Mouse (Mus musculus): ENCODE data around the gene Arfip1. TPM values are rescaled to one million over a fixed set of nuclear protein-coding genes. Genes with fewer than 3 reads are reported as not detected.

The Arfip1 gene
- total RNA-seq, 1 experiment from 2014 or later, result 68.6 TPM

DNA sequence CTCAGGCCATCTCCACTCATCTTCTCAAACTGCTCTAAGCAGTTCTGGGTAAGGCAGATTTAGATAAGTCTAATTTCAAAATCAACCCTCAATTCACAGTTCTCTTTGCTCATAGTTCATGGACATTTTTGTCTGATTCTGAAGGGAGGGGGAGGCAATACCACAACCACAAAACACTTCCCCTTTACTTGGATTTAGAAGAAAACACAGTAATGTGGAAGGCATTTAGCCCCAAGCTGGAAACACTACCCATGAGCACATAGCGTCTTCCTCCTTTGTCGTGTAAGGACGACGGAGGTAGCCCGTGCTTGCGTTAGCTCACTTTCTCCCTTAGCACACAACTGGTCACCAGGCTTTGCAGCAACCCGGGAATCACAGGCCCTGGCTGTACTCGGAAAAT lies 78.1 kb downstream of the Arfip1 start:
- ATAC-seq (replicated peaks; ENCODE audit: insufficient number of reproducible peaks, low FRiP score, low TSS enrichment, poor library complexity, severe bottlenecking), result peak; percentile 88

DNA sequence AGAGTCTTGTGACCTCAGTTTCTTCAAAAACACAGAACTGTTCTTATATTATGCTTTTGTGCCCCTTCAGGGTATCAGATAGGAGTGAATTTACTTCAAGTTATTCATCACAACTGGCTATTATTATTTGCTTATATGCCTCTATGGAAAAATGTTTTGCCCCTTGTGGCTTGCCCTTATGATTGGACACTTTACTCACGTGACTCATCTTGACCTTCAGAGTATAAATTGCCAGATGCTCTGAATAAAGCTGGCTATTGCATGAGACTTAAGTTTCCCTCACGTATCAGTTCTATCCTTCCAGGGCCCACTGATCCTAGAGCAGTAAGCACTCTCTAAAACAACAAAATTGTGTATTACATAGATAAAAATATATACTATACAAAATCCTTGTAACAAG lies 80.3 kb downstream of the Arfip1 start:
- no peak for ATAC-seq (replicated peaks; ENCODE audit: insufficient number of reproducible peaks, low FRiP score, low TSS enrichment, poor library complexity, severe bottlenecking)

DNA sequence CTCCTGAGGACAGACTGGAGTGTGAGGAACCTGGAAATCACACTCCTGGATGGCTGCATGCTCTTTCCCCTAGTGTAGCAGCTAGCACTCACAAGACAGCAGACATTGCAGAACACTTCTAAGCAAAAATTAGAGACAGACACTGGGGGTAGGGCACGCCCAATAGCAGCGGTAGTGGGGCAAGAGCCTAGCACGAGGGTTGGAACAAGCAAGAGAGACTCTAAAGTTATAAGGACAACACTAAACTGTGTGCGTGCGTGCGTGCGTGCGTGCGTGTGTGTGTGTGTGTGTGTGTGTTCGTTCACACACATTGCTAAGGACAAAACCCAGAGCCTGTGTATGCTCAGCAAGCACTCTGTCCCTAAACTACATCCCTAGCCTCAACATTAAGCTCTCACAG lies 81.9 kb downstream of the Arfip1 start:
- ATAC-seq (replicated peaks; ENCODE audit: insufficient number of reproducible peaks, low FRiP score, low TSS enrichment, poor library complexity, severe bottlenecking), result no peak

DNA sequence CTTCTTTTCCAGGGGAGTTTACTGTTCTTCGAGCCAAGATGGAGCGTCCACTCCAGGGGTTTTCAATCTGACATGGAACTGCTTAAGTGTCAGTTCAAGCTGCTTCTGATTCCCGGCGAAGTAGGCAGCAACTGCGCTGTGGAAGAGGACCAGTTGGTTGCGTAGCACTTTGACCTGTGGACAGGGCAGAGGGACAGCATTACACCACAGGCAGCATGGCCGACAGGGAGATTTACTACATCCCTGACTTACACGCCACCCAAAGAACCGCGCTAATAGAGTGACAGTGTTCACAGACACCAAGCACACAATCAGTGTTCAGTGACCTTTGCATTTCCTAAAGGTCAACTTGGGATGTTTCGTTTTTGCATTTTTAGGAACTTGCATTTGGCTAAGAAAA lies 84.7 kb downstream of the Arfip1 start:
- no peak for ATAC-seq (replicated peaks; ENCODE audit: insufficient number of reproducible peaks, low FRiP score, low TSS enrichment, poor library complexity, severe bottlenecking)

DNA sequence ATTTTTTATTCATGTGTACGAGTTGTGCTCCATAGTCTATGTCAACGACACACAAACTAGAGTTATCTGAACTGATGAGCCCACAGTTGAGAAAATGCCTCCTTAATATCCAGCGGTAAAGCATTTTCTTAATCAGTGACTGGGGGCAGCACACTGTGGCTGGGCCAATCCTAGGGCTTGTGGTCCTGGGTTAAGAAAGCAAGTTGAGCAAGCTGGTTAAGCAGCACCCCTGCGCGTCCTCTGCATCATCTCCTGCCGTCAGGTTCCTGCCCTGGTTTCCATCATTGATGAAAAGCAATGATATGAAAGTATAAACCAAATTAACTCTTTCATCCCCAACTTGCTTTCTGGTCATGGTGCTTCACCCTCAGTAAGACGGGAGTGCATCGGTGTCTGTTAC lies 89.8 kb downstream of the Arfip1 start:
- no peak for ATAC-seq (replicated peaks; ENCODE audit: insufficient number of reproducible peaks, low FRiP score, low TSS enrichment, poor library complexity, severe bottlenecking)

DNA sequence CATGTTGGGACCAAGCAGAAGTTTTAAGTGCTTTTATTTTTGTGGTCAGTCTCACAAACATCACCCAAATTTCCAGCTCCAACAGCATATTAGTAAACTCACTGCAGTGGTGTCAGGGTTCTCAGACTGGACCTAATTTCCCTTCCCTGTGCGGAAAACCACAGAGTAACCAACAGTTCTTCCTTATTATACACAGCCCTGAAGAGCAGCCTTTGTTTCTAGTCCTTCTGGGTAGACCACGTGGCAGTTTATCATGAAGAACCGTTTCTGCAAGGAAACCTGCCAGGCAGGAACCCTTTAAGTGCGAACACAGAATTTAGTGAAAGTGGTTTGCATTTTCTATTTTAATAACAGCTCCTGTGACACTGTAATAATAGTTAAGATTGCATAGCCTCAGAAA lies 90.3 kb downstream of the Arfip1 start:
- no peak for ATAC-seq (replicated peaks; ENCODE audit: insufficient number of reproducible peaks, low FRiP score, low TSS enrichment, poor library complexity, severe bottlenecking)

DNA sequence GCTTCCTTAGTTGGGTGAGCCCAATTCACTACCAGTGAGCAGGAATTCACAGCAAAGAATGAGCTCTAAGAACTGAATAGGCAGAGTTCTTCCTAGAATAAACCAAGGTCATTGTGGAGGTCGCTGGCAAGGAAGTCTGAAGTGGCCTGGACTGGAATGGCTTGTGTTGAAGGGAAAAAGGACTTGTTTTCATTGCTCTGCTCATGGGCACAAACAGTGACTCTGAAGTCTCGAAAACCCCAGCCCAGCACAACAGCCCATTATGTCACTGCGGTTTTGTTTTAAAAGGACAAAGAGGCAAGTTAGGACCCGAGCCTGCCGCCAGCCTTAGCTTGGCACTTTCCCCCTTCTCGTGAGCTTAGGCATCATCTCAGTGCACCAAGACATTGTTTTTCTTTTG lies 93.7 kb downstream of the Arfip1 start:
- no peak for ATAC-seq (replicated peaks; ENCODE audit: insufficient number of reproducible peaks, low FRiP score, low TSS enrichment, poor library complexity, severe bottlenecking)

DNA sequence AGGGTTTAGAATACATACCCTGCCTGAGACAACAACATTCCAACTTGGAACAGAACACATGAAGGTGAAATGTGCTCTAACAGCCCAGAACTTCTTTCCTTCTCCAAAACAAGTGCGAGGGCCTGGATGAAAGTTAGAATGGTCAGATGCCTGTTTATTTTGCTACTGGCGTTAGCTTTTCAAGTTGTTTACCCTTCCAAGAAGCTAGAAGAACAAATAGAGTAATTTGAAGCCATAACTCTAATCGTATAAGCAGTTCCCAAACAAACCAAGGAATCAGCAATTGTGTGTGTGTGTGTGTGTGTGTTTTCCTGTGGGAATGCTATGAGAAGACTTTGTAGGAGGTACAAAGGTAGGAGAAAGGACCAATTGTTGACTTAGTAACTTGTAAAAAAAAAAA lies 97.5 kb downstream of the Arfip1 start:
- no peak for ATAC-seq (replicated peaks; ENCODE audit: insufficient number of reproducible peaks, low FRiP score, low TSS enrichment, poor library complexity, severe bottlenecking)

DNA sequence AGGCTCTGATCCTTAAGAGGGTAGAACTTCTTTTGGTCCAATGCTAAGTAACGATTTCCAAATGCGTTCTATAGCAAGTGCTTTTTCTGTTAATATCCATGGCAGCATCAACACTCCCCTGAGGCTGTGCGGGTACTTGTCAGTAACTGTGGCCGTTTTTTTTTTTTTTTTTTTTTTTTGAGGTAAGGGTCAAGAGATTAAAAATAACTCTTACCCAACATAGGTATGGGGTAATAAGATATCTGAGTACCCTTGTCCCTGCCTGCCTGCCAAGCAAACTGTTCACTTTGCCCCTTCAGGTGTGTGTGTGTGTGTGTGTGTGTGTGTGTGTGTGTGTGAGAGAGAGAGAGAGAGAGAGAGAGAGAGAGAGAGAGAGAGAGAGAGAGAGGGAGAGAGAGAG lies 98.1 kb downstream of the Arfip1 start:
- ATAC-seq (replicated peaks; ENCODE audit: insufficient number of reproducible peaks, low FRiP score, low TSS enrichment, poor library complexity, severe bottlenecking), result no peak

DNA sequence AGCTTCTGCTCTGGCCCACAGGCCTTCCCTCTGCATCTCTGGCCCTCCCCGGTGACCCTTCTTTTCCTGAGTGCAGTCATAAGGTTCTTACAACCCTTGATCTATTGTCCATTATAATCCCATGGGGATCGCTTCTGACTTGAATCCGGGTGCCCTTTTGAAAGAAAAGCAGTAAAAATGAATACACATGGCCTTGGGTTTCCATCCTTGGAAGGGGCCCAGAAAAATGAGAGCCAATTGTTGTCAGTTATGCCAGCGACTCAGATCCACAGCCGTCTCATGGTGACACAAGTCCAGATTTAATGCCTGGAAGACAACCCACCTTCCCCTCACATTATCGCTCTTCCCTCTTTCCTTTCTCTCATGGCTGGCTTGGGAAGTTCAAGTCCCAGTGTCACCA lies 100.3 kb downstream of the Arfip1 start:
- no peak for ATAC-seq (replicated peaks; ENCODE audit: insufficient number of reproducible peaks, low FRiP score, low TSS enrichment, poor library complexity, severe bottlenecking)

DNA sequence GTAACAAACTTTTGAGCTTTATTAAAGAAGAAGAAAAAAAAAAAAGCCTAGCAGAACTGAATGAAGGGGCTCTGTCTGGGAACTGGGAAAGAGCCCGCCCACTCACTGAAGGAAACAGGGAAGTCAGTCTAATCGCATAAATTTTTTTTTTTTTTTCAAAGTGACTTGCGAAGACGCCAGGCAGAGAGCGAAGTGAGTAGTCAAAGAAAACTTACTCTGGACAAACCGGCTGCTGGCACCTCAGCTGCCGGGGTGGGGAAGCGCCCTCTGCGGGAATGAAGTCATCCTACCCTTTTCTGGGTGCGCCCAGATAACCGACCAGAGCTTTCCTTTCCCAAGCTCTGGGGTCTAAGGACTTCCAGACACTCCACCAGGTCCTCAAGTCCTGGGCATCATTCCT lies 101.3 kb downstream of the Arfip1 start:
- ATAC-seq (replicated peaks; ENCODE audit: insufficient number of reproducible peaks, low FRiP score, low TSS enrichment, poor library complexity, severe bottlenecking), result no peak

DNA sequence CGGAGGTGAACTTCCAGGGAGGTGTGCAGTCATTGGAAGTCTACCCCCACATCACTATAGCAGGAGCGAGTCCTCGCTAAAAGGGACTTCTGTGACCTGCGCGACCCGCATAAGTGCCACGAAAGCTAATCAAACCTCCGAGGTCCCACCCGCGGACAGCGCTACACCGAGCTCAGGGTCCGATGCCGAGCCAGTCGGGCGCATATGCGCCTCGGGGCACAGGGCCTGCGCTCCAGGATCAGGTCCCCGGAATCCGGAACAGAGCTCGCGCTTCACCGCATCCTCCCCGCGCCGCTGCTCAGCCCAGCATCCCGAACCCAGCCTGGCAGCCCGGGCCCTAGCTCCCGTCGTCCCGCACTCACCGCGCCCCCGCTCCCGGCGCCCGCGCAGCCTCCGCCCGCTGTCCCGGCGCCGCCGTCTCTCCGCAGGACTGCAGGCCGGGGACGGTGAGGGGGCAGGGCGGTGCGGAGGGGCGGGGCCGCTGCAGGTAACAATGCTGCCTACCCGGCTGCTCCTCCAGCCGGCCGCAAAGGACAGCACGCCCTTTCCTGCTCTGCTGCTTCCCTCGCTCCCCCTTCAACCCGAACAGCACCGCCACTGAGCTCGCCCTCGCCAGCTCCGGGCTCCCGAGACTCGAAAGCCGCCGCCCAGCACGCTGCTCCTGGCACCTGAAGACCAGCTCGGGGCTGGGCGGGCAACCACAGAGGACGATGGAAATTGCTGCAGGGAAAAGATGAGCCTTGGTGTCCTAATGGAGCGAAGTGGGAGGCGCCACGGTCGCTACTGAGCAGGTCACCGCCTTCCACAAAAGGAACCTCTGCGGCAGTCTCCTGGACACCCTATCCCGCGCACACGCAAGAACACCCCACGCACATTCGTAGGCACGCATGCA lies 102.2 kb downstream of the Arfip1 start, which contains the start of gene Fhdc1:
Fhdc1 (minus strand) TSS at position 424 of the 892 bp plus-strand sequence.
- peak; percentile 27; the same call in 1 of the 2 replicates for ATAC-seq (replicated peaks; ENCODE audit: insufficient number of reproducible peaks, low FRiP score, low TSS enrichment, poor library complexity, severe bottlenecking)

DNA sequence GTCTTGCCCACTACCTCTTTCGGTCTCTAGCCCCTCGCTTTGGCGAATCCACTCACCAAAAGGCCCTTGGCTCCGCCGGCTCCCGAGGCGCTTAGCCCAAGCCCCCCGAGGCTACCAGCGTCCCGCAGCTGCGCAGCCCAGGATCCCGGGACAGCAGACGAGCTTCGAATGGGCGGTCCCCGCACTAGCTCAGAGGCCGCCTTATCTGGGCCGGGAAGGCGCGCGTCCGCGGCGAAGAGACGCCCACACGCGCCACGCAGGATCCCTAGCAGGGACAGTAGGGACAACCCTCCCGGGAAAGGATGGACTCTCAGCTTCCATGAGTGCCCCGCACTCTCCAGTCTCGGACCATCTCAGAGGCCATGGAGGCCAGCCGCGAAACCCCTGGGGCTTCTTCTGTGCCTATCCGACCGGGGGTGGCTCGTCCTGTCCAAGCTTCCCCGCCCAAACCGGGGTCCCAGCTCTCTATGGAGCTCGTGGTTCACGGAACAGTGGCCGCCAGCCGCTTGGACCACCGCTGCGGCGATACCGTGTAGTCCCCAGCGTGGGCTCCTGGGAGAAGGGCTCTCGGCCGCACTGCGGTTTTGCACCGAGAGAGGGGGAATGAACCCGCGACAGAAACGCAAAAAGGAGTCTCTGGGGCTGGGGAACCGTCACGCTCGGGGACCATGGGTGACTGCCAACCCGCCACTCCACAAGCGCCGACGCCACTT lies 103.0 kb downstream of the Arfip1 start:
- ATAC-seq (replicated peaks; ENCODE audit: insufficient number of reproducible peaks, low FRiP score, low TSS enrichment, poor library complexity, severe bottlenecking), result no peak

DNA sequence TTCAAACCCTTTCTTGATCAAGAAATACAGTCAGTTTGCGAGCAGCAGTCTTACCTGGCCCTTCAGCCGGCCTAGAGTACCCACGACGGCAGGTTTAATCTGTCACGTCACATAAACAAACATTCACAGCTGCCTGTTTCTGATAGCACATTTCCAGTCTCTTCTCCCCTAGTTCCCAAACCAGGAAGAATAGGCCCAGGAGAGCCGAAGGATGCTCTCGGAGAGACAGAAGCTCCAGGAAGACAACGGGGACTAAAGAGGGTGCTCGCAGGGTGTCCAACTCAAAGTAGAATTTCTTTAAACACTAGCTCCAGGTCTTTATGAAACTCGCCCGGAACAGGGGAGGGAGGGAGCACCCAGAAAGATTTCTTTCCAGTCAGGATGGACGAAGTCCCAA lies 103.5 kb downstream of the Arfip1 start:
- no peak for ATAC-seq (replicated peaks; ENCODE audit: insufficient number of reproducible peaks, low FRiP score, low TSS enrichment, poor library complexity, severe bottlenecking)

DNA sequence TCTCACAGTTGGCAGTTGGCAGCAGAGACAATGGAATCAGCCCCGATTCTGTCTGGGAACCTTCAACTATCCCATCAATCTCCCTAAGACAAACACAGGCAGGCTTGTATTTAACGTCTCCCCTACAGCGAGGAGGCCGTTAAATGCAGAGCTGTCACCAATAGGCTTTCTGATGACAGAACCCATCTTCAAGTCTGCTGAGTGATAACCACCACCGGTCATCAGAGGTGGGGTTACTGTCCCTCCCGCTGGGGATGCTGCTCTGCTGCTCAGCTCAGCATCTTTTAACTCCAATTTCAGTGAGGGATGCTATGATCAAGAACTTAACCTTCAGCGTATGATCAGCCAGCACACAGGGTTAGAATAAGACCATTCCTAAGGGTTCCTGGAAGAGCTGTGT lies 104.2 kb downstream of the Arfip1 start:
- no peak for ATAC-seq (replicated peaks; ENCODE audit: insufficient number of reproducible peaks, low FRiP score, low TSS enrichment, poor library complexity, severe bottlenecking)

DNA sequence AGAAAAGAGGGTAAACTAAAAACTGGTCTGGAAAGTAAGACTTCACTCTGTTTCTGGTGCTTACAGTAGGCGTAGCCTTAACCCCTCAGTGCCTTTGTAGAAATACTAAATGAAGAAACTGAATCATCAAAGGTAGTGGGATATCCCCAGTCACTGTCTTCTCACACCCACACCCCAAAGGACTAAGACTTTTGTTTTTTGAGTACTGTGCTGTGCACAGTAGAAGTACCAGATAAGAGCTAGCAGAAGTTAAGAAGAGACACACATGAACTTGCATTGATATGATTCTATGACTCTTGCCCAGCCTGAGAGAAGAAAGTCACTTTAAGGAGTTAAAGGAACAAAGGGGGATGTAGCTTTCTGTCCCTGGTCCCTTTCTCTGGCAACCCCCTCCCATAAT lies 104.9 kb downstream of the Arfip1 start:
- no peak for ATAC-seq (replicated peaks; ENCODE audit: insufficient number of reproducible peaks, low FRiP score, low TSS enrichment, poor library complexity, severe bottlenecking)

DNA sequence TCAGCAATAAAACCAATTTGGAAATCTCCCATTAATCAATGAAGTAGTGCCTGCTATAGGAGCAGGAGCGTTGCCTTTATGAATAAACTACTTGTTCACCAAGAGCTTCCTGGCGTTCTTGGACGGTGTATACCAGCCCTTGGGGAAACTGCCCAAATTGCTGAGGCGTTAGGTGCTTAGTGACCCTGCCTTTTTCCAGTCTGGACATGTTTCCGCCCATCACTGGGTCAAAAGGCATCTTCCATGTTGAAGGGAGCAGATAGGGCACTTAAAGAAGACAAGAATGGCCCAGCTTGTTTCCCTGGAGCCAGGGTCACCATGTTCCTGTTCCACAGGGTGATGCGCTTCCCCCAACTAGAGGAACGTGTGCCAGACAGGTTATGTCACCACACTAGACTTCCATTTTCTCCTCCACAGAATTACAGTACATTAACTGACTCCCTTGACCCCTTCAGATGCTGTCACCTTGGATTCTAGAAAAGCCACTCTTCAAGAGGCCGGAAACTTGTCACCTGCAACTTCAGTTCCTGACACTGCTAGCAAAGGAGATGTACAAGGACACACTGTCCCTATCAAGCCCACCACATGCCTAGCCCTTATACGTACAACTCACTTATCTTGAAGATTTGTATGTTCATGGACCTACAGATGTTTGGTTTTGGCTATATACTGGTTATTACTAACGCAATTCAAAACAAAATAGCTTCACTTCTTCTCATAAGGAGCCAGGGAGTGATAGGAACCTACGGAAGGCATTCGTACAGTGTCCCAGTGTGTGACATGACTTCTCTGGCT lies 107.2 kb downstream of the Arfip1 start:
- no peak for ATAC-seq (replicated peaks; ENCODE audit: insufficient number of reproducible peaks, low FRiP score, low TSS enrichment, poor library complexity, severe bottlenecking)

DNA sequence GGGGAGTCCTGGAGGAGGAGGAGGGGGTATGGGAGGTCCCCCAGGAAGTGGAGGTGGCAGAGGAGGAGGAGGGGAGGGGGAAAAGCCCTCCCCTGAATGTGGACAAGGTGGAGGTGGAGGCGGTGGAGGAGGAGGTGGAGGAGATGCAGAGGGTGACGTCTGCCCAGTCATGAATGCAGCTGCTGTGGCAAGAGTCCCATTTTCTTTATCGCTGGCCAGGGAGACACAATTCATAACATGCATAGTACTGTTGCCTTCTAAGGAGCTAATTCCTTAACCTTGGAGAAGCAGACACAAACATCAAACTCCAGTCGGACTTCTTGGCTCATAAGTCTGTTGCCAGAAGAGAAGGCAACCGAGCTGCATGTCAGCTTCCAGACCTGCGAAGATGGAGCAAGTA lies 108.0 kb downstream of the Arfip1 start:
- ATAC-seq (replicated peaks; ENCODE audit: insufficient number of reproducible peaks, low FRiP score, low TSS enrichment, poor library complexity, severe bottlenecking), result no peak

DNA sequence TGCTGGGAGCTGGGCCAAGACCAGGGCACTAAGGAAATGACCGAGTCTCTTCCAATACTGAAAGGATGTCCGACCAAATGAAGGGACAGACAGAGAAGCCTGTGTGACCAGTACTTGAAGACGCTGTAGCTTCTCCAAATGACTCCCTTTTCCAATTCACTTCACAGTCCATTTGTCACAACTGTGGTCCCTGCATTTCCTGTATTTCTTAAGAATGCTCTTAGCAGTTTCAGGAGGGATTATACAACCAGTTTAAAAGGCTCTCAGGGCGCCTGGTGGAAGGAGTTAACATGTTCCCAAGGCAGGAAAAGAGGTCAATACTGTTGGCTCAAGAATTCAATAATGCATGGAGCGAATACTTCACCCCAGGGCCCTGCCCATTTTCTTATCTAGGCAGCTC lies 109.5 kb downstream of the Arfip1 start:
- ATAC-seq (replicated peaks; ENCODE audit: insufficient number of reproducible peaks, low FRiP score, low TSS enrichment, poor library complexity, severe bottlenecking), result no peak

Data from monocyte, adult 5-6 weeks (primary cell).